Mouse (Mus musculus) gastrocnemius, postnatal 4 days (tissue): ENCODE measurements around the gene Vnn1. TPM values are rescaled to one million over a fixed set of nuclear protein-coding genes. Genes with fewer than 3 reads are reported as not detected.

Source experiments
- DNase-seq, 2 experiments: peaks; one replicate each; pipeline ENCODE4 v3.0.0; 2021 to 2022; ENCODE audit warnings: low spot score in 2 of 2, mixed read lengths in 2 of 2
- long read RNA-seq, 2 experiments: library from polyadenylated mRNA; stranded (forward); transcript quantifications; one replicate each; pipeline ENCODE4 v2.0.0; 2021
- total RNA-seq, 2 experiments: library from RNA; stranded (reverse); gene quantifications; 2 replicates each; pipeline ENCODE4 v1.2.3; 2021

Vnn1 gene
- total RNA-seq: under 1 TPM; 0.15 to 0.41 TPM
- long read RNA-seq, experiment 1: 0 reads
- long read RNA-seq, experiment 2: 0 reads

GRCm38 (mm10) chr10:23894601-23895349, at the start of gene Vnn1:
Gene Vnn1 (plus strand): TSS chr10:23894688.
- DNase-seq: no peak

- no peak for DNase-seq
These were observed 43.1 kb upstream of the Vnn1 start, which contains the start of gene Vnn3 for GRCm38 (mm10) chr10:23851228-23851912. Gene Vnn3 (plus strand): TSS chr10:23851462.

GRCm38 (mm10) chr10:23852096-23852495, 42.4 kb upstream of the Vnn1 start:
- no peak for DNase-seq

GRCm38 (mm10) chr10:23864362-23865312, 29.9 kb upstream of the Vnn1 start:
- no peak for DNase-seq

GRCm38 (mm10) chr10:23880695-23881094, 13.8 kb upstream of the Vnn1 start:
- no peak for DNase-seq

- DNase-seq: no peak
These were observed 9.6 kb upstream of the Vnn1 start for GRCm38 (mm10) chr10:23884910-23885309.

GRCm38 (mm10) chr10:23886060-23886459, 8.4 kb upstream of the Vnn1 start:
- no peak for DNase-seq

- no peak for DNase-seq
These were observed 1.5 kb upstream of the Vnn1 start for GRCm38 (mm10) chr10:23892987-23893386.

- no peak for DNase-seq
These were observed 888 bp downstream of the Vnn1 start for GRCm38 (mm10) chr10:23895376-23895775.

GRCm38 (mm10) chr10:23901119-23901518, 6.6 kb downstream of the Vnn1 start:
- DNase-seq: no peak

GRCm38 (mm10) chr10:23905661-23906060, 11.2 kb downstream of the Vnn1 start:
- no peak for DNase-seq

- DNase-seq: no peak
These were observed 25.6 kb downstream of the Vnn1 start, which contains the start of gene Taar1 for GRCm38 (mm10) chr10:23920056-23920455. Gene Taar1 (plus strand): TSS chr10:23920356.

- DNase-seq: no peak
These were observed 28.0 kb downstream of the Vnn1 start for GRCm38 (mm10) chr10:23922468-23922867.

- DNase-seq: no peak
These were observed 29.5 kb downstream of the Vnn1 start for GRCm38 (mm10) chr10:23923941-23924340.

GRCm38 (mm10) chr10:23937613-23938012, 43.1 kb downstream of the Vnn1 start:
- DNase-seq: no peak

- no peak for DNase-seq
These were observed 43.8 kb downstream of the Vnn1 start, which contains the start of gene Taar2 for GRCm38 (mm10) chr10:23938312-23938711. Gene Taar2 (plus strand): TSS chr10:23938572.

- no peak for DNase-seq
These were observed 48.0 kb downstream of the Vnn1 start for GRCm38 (mm10) chr10:23942465-23942864.

GRCm38 (mm10) chr10:23948026-23948425, 53.5 kb downstream of the Vnn1 start:
- DNase-seq: no peak

- no peak for DNase-seq
These were observed 55.1 kb downstream of the Vnn1 start, which contains the start of gene Taar3 for GRCm38 (mm10) chr10:23949508-23950005. Gene Taar3 (plus strand): TSS chr10:23949558.

- no peak for DNase-seq
These were observed 57.2 kb downstream of the Vnn1 start for GRCm38 (mm10) chr10:23951714-23952113.
